Mouse (Mus musculus) layer of hippocampus, postnatal 36 days (tissue): ENCODE measurements around the gene Ccl12. TPM values are rescaled to one million over a fixed set of nuclear protein-coding genes. Genes with fewer than 3 reads are reported as not detected.

Source experiments
- DNase-seq, 2 experiments: peaks; one replicate each; pipeline ENCODE4 v3.0.0; 2022
- total RNA-seq, 2 experiments: library from RNA; stranded (reverse); gene quantifications; 2 replicates each; pipeline ENCODE4 v1.2.3; 2021

Gene Ccl12
- total RNA-seq, 2 experiments from 2014 or later: 0.81 TPM; not detected in 1

DNA sequence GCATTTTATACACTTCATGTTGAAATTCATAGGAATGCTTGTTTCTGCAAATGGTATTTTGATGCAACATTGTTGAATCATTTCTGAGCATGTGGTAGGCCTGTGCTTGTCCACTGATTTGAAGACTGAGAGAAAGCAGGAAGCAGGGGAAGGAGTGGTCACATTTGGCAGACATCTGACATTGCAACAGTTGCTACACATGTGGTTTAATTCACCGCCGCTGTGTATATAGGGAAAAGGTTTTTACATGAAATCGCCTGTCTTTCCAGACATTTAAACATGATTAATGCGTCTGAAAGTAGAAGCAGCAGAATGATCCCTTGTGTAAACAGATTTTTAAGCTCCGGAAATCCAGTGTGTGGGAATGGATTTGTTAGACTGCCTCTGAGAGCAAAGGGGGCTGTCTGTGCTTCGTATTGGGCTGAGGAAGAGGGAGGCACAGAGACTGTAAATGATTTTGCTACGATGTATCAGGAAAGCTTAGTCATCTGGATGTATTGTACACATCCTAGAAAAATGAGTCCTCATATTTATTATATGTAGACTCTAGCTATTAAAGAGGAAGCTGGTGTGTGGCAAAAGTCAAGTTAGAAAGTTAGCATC is 37.9 kb downstream of the Ccl12 start:
- no peak for DNase-seq

Other genes with a start within 250 kb of the Ccl12 start
- under 1 TPM; 0.15 to 0.18 TPM for gene 5530401A14Rik, start 241.2 kb upstream of the Ccl12 start, total RNA-seq
- gene Asic2, start 133.4 kb upstream of the Ccl12 start, total RNA-seq: 10 to 100 TPM; 54.3 to 55.8 TPM
- under 1 TPM in 1 of 2 experiments, not detected in 1; 0.58 TPM for gene Ccl2, start 66.3 kb upstream of the Ccl12 start, total RNA-seq
- not detected for gene Gm17268, start 63.3 kb upstream of the Ccl12 start, total RNA-seq
- gene Ccl7, start 56.1 kb upstream of the Ccl12 start, total RNA-seq: not detected
- not detected for gene Ccl11, start 44.0 kb upstream of the Ccl12 start, total RNA-seq
- not detected for gene Ccl8, start 13.3 kb downstream of the Ccl12 start, total RNA-seq
- not detected for gene Ccl1, start 203.8 kb downstream of the Ccl12 start, total RNA-seq